Mouse (Mus musculus): ENCODE results near the gene Dpp9.

DNA sequence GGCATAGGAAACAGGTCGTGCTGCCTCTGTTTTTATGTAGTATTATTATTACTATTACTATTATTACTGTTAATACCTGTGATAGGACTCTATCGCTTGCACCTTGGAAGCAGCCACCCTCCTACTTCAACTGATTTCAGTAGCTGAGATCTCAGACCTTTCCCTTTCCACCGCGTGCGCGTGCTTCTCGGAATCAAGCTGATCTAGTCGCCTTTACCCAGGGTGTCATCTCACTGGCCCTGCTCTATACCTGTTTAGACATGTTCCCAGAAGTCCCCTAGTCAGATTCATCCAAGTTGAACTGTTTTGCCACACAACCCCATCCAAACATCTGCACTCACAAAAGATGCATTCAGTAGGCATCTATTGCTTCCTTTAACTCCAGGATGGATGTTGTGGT lies 14.7 kb upstream of the Dpp9 start:
- no peak for TF ChIP-seq CTCF (IDR thresholded peaks at IDR 0.05; ENCODE audit: insufficient read depth, low read depth, low read length)
- no peak for TF ChIP-seq POLR2A (IDR thresholded peaks at IDR 0.05; ENCODE audit: insufficient read depth, low read depth, low read length)
